Mouse (Mus musculus) intestine, postnatal 0 days (tissue): ENCODE measurements around the gene Nelfa. TPM values are rescaled to one million over a fixed set of nuclear protein-coding genes. Genes with fewer than 3 reads are reported as not detected.
A peak's percentile ranks its signal among the peaks of the same experiment; 100 is the strongest.

ENCODE experiments used
- ATAC-seq: fragments of 200-750 bp; cut with Nextera tagmentation; 2 replicates; pipeline ENCODE4 v1.8.0; 2017; ENCODE audit warnings: mild to moderate bottlenecking, moderate TSS enrichment, moderate library complexity
- H3K27ac ChIP-seq: fragments of 300-500 bp; sonication (generic); 2 replicates; pipeline ENCODE4 v1.5.1; 2014; ENCODE audit warnings: mild to moderate bottlenecking, low read depth, low read length, moderate library complexity
- H3K27me3 ChIP-seq: fragments of 300-500 bp; sonication (generic); replicated peaks from 2 replicates; pipeline ENCODE4 v1.6.1; 2014; ENCODE audit warnings: low read length, mixed read lengths; ENCODE audit not compliant: control insufficient read depth, insufficient read depth
- H3K36me3 ChIP-seq: fragments of 300-500 bp; sonication (generic); 2 replicates; pipeline ENCODE4 v1.6.1; 2014; ENCODE audit warnings: mild to moderate bottlenecking, moderate library complexity; ENCODE audit not compliant: control insufficient read depth, insufficient read depth
- H3K4me1 ChIP-seq: fragments of 300-500 bp; sonication (generic); replicated peaks from 2 replicates; pipeline ENCODE4 v1.6.1; 2014; ENCODE audit warnings: antibody characterized with exemption, low read length, mixed read lengths; ENCODE audit not compliant: control insufficient read depth, insufficient read depth
- H3K4me2 ChIP-seq: fragments of 300-500 bp; sonication (generic); replicated peaks from 2 replicates; pipeline ENCODE4 v1.6.1; 2014; ENCODE audit warnings: low read depth, mild to moderate bottlenecking, moderate library complexity
- H3K4me3 ChIP-seq: fragments of 300-500 bp; sonication (generic); 2 replicates; pipeline ENCODE4 v1.5.1; 2014; ENCODE audit warnings: low read depth, low read length
- H3K9ac ChIP-seq: fragments of 300-500 bp; sonication (generic); 2 replicates; pipeline ENCODE4 v1.6.1; 2014; ENCODE audit warnings: mild to moderate bottlenecking, low read depth, low read length
- H3K9me3 ChIP-seq: fragments of 300-500 bp; sonication (generic); 2 replicates; pipeline ENCODE4 v1.6.1; 2016; ENCODE audit warnings: mixed run types; ENCODE audit not compliant: control insufficient read depth
- CTCF ChIP-seq: sonication (generic); IDR thresholded peaks from 2 replicates; pipeline ENCODE4 v1.5.1; 2016; ENCODE audit warnings: low read depth, mild to moderate bottlenecking, control low read depth, antibody characterized with exemption, moderate library complexity
- WGBS: fragments of 180-500 bp; shearing (Covaris S2); extraction: QIAGEN DNeasy Blood & Tissue Kit; methylation state at CpG from one replicate; pipeline ENCODE4 v1.1.7; 2014; 5-methylcytosine and 5-hydroxymethylcytosine counted together
- polyA plus RNA-seq: library from polyadenylated mRNA; unstranded; fragments of >200 nt; fragmentation: Nextera tagmentation; extraction: Ambion mirVana; gene quantifications from 2 replicates; pipeline ENCODE4 v1.2.1, GENCODE M21; 2015

Gene Nelfa
- polyA plus RNA-seq, 1 experiment from 2014 or later, result 19.1 TPM

GRCm38 (mm10) chr5:33937230-33937629 is 1.0 kb upstream of the Nelfa start:
- 0 out of 2 replicates have a peak, but pooled peaks cover 4% of the 10 kb centered on the region for H3K4me1 ChIP-seq
- WGBS, result 100% methylated on average over 2 of the region's 2 CpGs
- H3K27me3 ChIP-seq, result no peaks in the 10 kb centered on the region
- H3K9ac ChIP-seq, result no peak overlapping the region; the same call in 1 of the 2 replicates
- no peak overlapping the region; the same call in 1 of the 2 replicates for H3K4me3 ChIP-seq
- peak overlapping the region; percentile 87; the same call in 1 of the 2 replicates for H3K27ac ChIP-seq
- no peaks in the 10 kb centered on the region for H3K36me3 ChIP-seq
- ATAC-seq, result no peak
- no peak for TF ChIP-seq CTCF
- peaks cover 6% of the 10 kb centered on the region; the same call in 1 of the 2 replicates for H3K9me3 ChIP-seq
- H3K4me2 ChIP-seq, result peak overlapping the region; percentile 73

DNA sequence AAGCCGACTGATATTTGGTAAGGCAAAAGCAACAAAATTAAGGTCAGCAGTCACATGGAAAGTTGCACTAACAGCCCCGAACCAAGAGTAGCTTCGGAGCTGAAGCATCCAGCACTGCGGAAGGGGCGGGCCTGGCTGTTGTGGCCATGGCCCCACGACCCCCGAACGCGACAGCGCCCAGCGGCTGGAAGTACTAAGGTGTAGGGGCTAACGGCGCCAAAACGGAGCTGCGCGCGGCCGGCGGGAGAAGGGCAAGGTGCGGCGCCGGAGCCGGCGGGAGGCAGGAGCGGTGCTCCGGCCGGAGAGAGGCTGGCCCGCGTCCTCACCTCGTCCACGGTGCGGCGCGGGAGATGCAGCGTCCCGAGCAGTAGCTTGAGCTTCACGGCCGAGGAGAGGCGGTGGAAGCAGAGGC is 507 bp downstream of the Nelfa start:
- TF ChIP-seq CTCF, result no peak
- peak overlapping the region; percentile 87 for H3K27ac ChIP-seq
- H3K27me3 ChIP-seq, result no peaks in the 10 kb centered on the region
- peak; percentile 61 for ATAC-seq
- peak overlapping the region; percentile 79 for H3K4me3 ChIP-seq
- H3K9me3 ChIP-seq, result no peaks in the 10 kb centered on the region
- H3K4me1 ChIP-seq, result 0 out of 2 replicates have a peak, but pooled peaks cover 4% of the 10 kb centered on the region
- under 1% methylated on average over 34 of the region's 39 CpGs for WGBS
- H3K36me3 ChIP-seq, result peaks cover 4% of the 10 kb centered on the region; the same call in 1 of the 2 replicates
- H3K4me2 ChIP-seq, result peak overlapping the region; percentile 73
- H3K9ac ChIP-seq, result peak overlapping the region; percentile 82

GRCm38 (mm10) chr5:33934877-33935276 is 1.3 kb downstream of the Nelfa start:
- no peak overlapping the region for H3K9ac ChIP-seq
- H3K4me1 ChIP-seq, result 0 out of 2 replicates have a peak, but pooled peaks cover 4% of the 10 kb centered on the region
- ATAC-seq, result no peak
- no peaks in the 10 kb centered on the region for H3K9me3 ChIP-seq
- no peak for TF ChIP-seq CTCF
- H3K4me3 ChIP-seq, result peak overlapping the region; percentile 79; the same call in 1 of the 2 replicates
- 61% methylated on average over 7 of the region's 7 CpGs for WGBS
- peak overlapping the region; percentile 73 for H3K4me2 ChIP-seq
- H3K27me3 ChIP-seq, result no peaks in the 10 kb centered on the region
- H3K27ac ChIP-seq, result no peak overlapping the region
- H3K36me3 ChIP-seq, result peaks cover 4% of the 10 kb centered on the region; the same call in 1 of the 2 replicates

DNA sequence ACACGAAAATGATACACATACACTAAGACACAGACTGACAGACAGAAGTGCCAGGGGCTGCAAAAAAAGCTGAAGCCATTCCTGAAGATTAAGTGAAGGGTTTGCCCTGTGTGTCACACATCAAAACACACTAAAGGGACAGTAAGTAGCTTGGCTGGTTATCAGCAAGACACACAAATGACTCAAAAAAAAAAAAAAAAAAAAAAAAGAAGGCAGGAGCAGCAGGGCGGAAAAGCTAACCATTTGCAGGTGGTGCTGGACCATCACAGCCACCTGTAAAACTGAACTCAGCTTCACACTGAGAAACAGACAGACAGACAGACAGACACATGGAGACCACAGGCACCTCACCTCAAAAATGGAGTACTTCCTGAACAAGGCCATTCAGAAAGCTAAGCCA is 2.1 kb downstream of the Nelfa start:
- Histone ChIP-seq H3K9ac (no peak overlapping the region), H3K36me3 (peaks cover 9% of the 10 kb centered on the region; the same call in 1 of the 2 replicates), H3K27ac (no peak overlapping the region), H3K27me3 (no peaks in the 10 kb centered on the region), H3K4me2 (peak overlapping the region; percentile 73), H3K4me1 (0 out of 2 replicates have a peak, but pooled peaks cover 4% of the 10 kb centered on the region), H3K4me3 (no peak overlapping the region), H3K9me3 (no peaks in the 10 kb centered on the region)
- WGBS, result 85% methylated on average over 2 of the region's 2 CpGs
- TF ChIP-seq CTCF, result no peak
- ATAC-seq, result no peak

DNA sequence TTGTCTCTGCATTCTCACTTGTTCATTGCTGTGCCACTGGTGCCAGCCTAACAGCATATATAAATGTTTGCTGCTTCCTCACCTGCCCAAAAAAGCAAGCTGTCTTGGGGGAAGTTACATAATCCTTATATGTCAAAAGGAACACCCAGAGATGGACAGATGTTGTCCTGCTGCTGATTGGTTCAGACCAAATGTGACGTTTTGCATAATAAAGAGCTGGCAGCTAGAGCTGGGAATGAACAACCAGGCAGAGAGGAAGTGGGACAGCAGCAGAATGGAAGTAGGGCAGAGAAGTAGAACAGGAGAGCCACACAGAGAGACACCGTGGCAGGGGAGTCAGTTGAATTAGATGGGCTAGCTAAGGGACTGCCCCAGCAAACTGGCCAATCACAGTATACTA is 3.8 kb downstream of the Nelfa start:
- 82% methylated on average over 2 of the region's 2 CpGs for WGBS
- TF ChIP-seq CTCF, result no peak
- no peak overlapping the region for H3K9ac ChIP-seq
- H3K27me3 ChIP-seq, result no peaks in the 10 kb centered on the region
- H3K27ac ChIP-seq, result no peak overlapping the region
- no peak overlapping the region for H3K4me3 ChIP-seq
- peaks cover 15% of the 10 kb centered on the region; the same call in 1 of the 2 replicates for H3K36me3 ChIP-seq
- 0 out of 2 replicates have a peak, but pooled peaks cover 4% of the 10 kb centered on the region for H3K4me1 ChIP-seq
- H3K9me3 ChIP-seq, result no peaks in the 10 kb centered on the region
- H3K4me2 ChIP-seq, result no peak overlapping the region
- ATAC-seq, result no peak

DNA sequence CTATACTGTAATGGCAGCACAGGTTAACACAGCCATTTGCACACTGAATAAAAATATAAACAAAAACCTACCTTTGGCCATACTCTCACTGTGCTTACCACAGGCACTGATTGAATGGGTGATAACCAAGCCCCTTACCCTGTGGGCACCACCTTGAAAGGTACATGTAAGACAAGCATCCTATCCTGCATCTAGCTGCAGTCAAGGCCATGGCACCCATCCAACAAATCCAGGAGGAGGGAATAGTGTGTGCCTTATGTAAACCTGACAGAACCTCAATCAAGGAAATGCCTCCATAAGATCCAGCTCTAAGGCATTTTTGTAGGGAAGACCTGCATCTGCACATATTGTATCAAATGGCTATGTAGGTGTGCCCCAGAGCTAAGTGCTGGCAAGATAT is 10.0 kb downstream of the Nelfa start:
- Histone ChIP-seq H3K4me3 (no peak overlapping the region), H3K4me1 (no peaks in the 10 kb centered on the region), H3K9ac (no peak overlapping the region), H3K4me2 (no peak overlapping the region), H3K27me3 (no peaks in the 10 kb centered on the region), H3K36me3 (peaks cover 22% of the 10 kb centered on the region; the same call in 1 of the 2 replicates), H3K9me3 (no peaks in the 10 kb centered on the region), H3K27ac (no peak overlapping the region)
- no peak for TF ChIP-seq CTCF
- no peak for ATAC-seq
